Mouse (Mus musculus) urinary bladder, postnatal 14 days (tissue): Measurements from ENCODE around the gene Rab5a.
A peak's percentile ranks its signal among the peaks of the same experiment; 100 is the strongest.
"Not testable (repeated sequence)": the region's sequence is repeated elsewhere in the genome, so short reads cannot be mapped to it uniquely, and the experiment has no call there.

Experiments used
- DNase-seq: peaks from one replicate; pipeline ENCODE4 v3.0.0; 2021; ENCODE audit warnings: low spot score

The Rab5a gene

GRCm38 (mm10) chr17:53478858-53479603 is at the start of gene Rab5a:
Gene Rab5a, plus strand, starts transcription at chr17:53479234.
- peak; percentile 100 for DNase-seq

DNA sequence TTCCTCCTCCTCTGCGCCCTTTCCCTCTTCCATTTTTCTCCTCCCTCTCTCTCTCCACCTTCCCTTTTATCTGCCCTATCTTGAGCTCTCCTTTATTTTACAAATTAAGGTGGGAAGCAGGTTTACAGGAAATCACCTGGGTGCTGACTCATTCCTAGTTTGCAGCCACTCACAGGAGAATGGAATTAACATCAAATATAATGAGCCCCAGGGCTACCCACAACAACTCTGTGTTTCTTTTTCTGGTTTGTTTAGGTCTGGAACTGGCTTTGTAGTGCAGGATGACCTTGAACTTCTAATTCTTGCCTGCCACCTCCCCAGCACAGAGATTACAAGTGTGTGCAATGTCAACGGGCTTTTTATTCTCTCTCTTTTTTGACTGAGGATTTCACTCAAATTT is 22.9 kb upstream of the Rab5a start:
- DNase-seq, result no peak

DNA sequence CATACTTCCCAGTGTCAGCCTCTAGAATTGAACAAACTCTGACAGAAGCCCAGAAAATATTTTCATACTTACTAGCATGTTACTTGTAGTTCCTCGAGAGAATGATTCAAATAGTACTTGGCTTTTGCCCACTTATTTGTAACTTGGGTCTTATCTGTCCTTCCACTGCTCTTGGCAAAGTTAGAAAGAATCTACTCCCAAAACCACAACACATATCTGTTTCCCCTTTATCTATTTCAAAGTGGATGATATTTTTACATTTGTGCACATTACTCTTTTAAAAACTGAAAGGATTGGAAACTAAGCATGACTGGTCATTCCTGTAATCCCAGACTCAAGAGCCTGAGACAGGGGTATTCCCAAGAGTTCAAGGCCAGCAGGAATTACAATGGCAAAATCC is 22.3 kb upstream of the Rab5a start:
- DNase-seq, result no peak

GRCm38 (mm10) chr17:53462603-53463495 is 16.2 kb upstream of the Rab5a start, which contains the start of gene Efhb:
Gene Efhb, minus strand, starts transcription at chr17:53463321.
- DNase-seq, result peak; percentile 94

DNA sequence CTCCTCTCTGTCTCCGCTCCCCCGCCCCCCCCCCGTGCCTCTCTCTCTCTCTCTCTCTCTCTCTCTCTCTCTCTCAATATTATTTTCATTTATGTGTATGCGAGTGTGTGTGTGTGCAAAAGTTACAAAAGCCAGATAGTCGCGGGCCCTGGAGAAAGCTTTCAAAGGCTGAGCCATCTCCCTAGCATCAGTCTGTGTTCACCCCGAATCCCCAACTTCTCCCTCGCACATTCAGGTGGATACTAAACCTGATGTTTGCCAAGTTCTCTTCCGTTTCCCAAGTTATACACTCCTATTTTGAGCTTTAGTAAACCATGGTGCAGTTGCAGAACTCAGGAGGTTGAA is 15.6 kb upstream of the Rab5a start:
- DNase-seq, result no peak

DNA sequence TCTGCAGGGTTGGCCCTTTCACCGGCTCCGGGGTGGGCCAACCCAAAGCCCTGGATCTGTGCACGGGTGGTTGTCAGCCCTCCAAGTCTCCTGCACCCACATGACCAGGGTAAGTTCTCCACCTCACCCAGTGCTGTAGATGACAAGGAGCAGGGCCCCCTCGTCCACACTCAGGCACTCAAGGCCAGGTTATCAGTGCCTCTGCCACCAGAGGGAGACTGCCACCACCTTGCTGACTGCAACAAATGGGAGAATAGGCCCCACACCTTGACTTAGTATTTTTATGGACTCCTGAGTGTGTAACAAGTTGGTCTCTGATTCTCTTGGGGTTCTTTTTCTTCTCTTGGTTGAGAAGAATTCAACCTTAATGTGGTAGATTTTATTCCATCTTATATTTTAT is 13.5 kb upstream of the Rab5a start:
- no peak for DNase-seq

DNA sequence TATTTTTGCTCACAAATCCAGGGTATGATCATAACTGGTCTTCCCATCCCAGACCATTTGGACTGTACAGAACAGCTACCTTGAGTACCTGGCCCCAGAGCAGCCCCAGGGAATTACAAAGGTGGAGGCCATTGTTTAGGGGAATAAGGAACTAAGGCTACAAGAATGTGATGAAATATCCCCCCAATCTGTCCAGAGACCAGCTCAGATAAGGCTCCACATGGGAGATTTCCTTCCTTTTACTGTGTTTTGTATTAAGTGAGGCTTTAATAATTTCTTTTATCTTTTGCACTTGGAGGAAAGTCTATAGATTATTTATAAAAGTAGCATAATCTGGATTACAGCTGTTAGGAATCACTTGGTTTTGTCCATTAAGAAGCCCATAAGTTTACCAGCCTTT is 10.3 kb upstream of the Rab5a start:
- no peak for DNase-seq

DNA sequence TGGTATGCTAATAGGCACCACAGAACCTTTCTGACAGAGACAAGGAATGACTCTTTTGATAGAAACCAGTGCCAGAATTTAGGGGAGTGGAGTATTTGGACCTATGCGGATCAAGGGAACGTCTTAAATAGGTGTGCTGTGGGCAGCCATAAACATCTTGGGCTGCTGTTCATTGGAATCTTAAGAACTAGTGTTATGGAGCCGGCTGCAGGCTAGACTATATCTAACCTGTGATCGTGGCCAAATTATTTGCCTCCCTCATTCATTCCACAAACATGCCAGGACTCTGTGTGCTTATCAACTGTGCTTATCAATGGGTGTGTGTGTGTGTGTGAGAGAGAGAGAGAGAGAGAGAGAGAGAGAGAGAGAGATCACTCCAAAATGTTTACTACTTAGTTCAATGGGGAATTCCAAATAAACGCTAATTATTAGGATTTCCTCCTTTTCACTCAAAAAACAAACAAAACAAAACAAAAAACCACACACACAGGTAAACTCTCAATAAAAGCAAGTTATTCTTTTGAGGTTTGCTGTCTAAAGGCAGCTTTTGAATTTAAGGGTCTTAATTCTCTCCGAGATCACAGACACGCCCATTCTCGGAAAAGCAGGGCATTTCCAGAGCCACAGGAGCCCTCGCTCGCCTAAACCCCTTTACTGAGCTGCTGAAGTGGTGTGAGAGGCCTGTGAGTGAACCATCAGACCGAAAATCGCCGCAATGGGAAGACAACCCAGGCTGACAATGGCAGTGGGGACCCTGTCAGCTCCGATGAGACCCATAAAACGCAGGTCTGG is 772 bp upstream of the Rab5a start:
- no peak for DNase-seq

DNA sequence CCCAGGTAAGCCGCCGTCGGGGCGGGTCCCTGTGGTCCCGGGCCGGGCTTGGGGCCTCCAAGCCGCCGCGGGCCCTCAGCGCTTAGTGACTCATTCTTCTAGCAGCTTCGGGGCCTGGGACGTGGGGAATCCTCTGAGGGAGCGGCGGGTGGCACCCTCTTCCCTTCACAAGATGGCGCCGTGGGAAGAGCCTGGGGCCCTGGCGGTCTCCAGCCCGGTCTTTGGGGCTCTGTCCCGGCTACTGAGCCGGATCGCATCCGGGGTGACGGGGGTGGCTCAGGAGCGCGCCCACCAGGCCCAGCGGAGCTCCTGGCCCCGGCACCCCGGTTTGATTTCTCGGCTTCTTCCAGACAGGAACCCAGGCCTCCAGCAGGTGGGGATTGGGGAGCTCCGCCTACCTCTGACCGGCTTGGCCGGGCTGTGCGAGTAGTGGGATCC is 589 bp downstream of the Rab5a start:
- peak; percentile 67 for DNase-seq

- no peak for DNase-seq
Measured at GRCm38 (mm10) chr17:53480433-53480832, 1.4 kb downstream of the Rab5a start.

DNA sequence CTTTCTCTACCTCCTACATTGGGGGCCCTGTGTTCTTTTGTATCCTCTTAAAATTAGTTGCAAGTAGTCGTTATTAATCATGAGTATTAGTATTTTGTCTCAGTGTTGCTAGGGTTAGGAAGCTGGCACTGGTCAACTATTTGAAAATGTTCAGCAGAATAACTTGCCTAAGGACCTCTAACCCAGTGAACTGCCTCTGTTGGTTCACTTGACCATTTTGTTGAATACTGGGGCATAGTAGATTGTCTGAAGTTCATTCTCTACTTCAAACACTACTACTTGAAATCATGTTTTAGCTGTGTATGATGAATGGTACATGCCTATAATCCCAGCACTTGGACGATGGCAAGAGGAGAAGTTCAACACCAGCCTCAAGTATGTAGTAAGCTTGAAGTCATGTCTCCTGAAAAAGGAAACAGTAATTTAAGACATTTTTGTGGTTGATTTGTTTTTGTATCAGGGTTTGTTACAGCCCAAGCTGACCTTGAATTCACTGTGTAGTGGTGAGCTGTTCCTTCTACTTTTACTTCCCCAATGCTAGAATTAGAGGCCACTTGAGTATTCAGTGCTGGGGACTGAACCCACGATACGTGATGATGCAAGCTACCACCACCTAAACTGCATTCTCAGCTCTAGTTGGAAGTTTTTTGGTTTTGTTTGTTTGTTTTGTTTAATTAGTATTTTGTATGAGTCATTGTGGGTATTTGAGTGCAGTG is 9.4 kb downstream of the Rab5a start:
- DNase-seq, result no peak

GRCm38 (mm10) chr17:53489007-53489378 is 10.0 kb downstream of the Rab5a start:
- no peak for DNase-seq

DNA sequence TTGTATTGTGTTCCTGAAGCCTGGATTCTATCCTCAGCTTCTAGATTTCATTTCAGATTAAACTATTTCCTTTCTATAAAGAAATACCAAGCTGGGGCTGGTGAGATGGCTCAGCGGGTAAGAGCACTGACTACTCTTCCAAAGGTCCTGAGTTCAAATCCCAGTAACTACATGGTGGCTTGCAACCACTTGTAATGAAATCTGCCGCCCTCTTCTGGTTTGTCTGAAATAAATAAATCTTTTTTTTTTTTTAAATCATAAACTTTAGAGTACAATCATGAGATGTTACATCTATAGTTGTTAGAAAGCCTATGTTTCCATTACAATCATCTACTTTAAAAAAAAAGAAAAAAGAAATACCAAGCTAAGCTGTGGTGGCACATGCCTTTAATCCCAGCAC is 23.9 kb downstream of the Rab5a start:
- DNase-seq, result no peak

GRCm38 (mm10) chr17:53512311-53512951 is 33.4 kb downstream of the Rab5a start:
- DNase-seq, result peak; percentile 24

- DNase-seq, result no peak
Measured at GRCm38 (mm10) chr17:53519364-53519763, 40.3 kb downstream of the Rab5a start.

DNA sequence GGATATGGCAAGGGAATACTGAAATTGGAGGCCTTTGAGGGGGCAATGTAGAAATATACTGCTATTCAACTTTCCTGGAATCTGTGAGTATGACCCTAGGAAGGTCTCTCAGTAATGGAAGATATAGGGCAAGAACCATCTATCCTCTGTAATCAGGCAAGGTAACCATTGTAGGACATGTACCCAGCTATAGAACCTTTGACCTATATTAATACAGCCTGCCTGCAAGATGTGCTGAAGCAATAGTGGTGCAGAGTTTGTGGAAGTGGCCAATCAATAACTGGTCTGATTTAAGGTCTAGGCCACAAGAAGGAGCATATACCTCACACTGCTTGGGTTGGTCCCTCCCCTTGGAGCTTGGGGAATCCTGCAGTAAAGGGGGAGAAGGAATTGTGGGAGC is 41.5 kb downstream of the Rab5a start:
- DNase-seq, result no peak

- DNase-seq, result no peak
Measured at GRCm38 (mm10) chr17:53528034-53528433, 49.0 kb downstream of the Rab5a start.

DNA sequence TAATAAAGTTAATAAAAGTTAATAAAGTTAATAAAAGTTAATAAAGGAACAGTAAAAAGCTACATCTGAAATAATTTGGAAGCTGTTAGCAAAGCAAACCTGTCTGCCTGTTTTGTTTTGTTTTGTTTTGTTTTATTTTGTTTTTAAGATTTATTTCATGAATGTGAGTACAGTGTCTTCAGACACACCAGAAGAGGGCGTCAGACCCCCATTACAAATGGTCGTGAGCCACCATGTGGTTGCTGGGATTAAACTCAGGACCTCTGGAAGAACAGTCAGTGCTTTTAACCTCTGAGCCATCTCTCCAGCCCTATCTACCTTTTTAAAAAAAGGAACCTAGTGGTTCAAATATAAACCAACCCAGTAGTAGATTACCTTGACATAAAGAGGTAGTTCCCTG is 52.1 kb downstream of the Rab5a start:
- DNase-seq, result peak; percentile 5

DNA sequence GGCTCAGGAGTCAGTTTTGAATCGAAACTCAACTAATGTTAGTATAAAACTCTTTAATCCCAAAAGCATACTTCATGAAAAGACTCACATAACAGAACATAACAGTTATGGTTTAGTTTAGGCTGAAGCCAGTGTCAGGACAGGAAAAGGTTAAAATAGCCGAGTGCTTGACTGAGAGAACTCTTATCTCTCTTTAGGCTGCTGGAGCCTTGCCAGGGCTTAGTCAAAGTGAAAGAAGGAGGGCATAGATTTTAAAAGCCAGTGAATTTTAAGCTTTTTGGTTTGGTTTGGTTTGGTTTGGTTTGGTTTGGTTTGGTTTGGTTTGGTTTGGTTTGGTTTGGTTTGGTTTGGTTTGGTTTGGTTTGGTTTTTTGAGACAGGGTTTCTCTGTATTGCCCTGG is 53.4 kb downstream of the Rab5a start:
- peak; percentile 46 for DNase-seq

- DNase-seq, result not testable (repeated sequence)
Measured at GRCm38 (mm10) chr17:53539351-53539750, 60.3 kb downstream of the Rab5a start, which contains the start of gene Pp2d1. Gene Pp2d1, minus strand, starts transcription at chr17:53539451.

DNA sequence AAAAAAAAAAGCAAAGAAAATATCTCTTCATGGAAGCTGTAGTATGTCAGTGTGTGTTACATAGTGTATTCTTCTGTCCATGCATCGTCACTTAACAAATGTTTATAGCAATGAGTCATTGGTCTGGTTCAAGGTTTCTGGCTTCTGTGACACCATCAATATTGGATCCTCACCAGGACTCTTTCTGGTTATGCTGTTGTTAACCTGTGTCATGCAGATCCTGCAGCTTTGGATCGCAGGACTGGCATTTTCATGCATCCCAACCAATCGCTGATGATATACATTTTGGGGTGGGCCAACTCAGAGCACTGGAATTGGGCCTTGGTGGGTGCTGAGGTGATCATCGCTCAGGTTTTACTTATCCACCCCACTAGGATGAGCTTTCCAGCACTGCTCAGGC is 63.5 kb downstream of the Rab5a start:
- DNase-seq, result no peak
